Mouse (Mus musculus): ENCODE measurements around the gene Nup85.

GRCm38 (mm10) chr11:115520218-115520617 is 44.0 kb upstream of the Nup85 start:
- TF ChIP-seq POLR2A (IDR thresholded peaks at IDR 0.05; ENCODE audit: insufficient read depth, low read depth, low read length) (no peak), CTCF (IDR thresholded peaks at IDR 0.05) (no peak)

Measured in heart, adult 2 months (tissue).